Mouse (Mus musculus): ENCODE results near the gene B3gat1. TPM values are rescaled to one million over a fixed set of nuclear protein-coding genes. Genes with fewer than 3 reads are reported as not detected.

Gene B3gat1
- total RNA-seq (2018; cell fraction: chromatin; rRNA removed), result not detected
- not detected for total RNA-seq (2018; cell fraction: cytosol; rRNA removed)
- not detected for total RNA-seq (2018; cell fraction: nucleus; rRNA removed)
- not detected in 3 replicates for polyA plus RNA-seq (2018)

GRCm38 (mm10) chr9:26733206-26733891 lies at the start of gene B3gat1:
Gene B3gat1, plus strand, starts transcription at chr9:26733728.
- H3K36me3 ChIP-seq (ENCODE audit: inconsistent target), result no peaks in the 10 kb centered on the region
- no peak within 1 kb of the TSS for H3K27ac ChIP-seq
- H3K79me2 ChIP-seq (ENCODE audit: inconsistent target), result no peaks in the 10 kb centered on the region
- WGBS (ENCODE audit: missing documents), result 4% methylated on average over 63 of the region's 65 CpGs
- H3K4me3 ChIP-seq (ENCODE audit: inconsistent target), result no peak within 1 kb of the TSS

- Histone ChIP-seq H3K36me3 (ENCODE audit: inconsistent target) (no peaks in the 10 kb centered on the region), H3K4me3 (ENCODE audit: inconsistent target) (no peak overlapping the region), H3K27ac (no peak overlapping the region), H3K79me2 (ENCODE audit: inconsistent target) (no peaks in the 10 kb centered on the region)
- WGBS (ENCODE audit: missing documents), result 53% methylated on average over 1 of the region's 1 CpGs
These were observed 44.4 kb upstream of the B3gat1 start for GRCm38 (mm10) chr9:26689171-26689570.

- H3K4me3 ChIP-seq (ENCODE audit: inconsistent target), result no peak overlapping the region
- WGBS (ENCODE audit: missing documents), result 69% methylated on average over 7 of the region's 7 CpGs
- no peaks in the 10 kb centered on the region for H3K36me3 ChIP-seq (ENCODE audit: inconsistent target)
- no peak overlapping the region for H3K27ac ChIP-seq
- H3K79me2 ChIP-seq (ENCODE audit: inconsistent target), result no peaks in the 10 kb centered on the region
These were observed 43.4 kb upstream of the B3gat1 start for GRCm38 (mm10) chr9:26689956-26690698.

GRCm38 (mm10) chr9:26692641-26693040 lies 40.9 kb upstream of the B3gat1 start:
- WGBS (ENCODE audit: missing documents), result 91% methylated on average over 4 of the region's 4 CpGs

GRCm38 (mm10) chr9:26694656-26695055 lies 38.9 kb upstream of the B3gat1 start:
- WGBS (ENCODE audit: missing documents), result 77% methylated on average over 3 of the region's 3 CpGs
- H3K27ac ChIP-seq, result no peak overlapping the region
- no peaks in the 10 kb centered on the region for H3K79me2 ChIP-seq (ENCODE audit: inconsistent target)
- H3K4me3 ChIP-seq (ENCODE audit: inconsistent target), result no peak overlapping the region
- no peaks in the 10 kb centered on the region for H3K36me3 ChIP-seq (ENCODE audit: inconsistent target)

More at GRCm38 (mm10) chr9:26692641-26693040, 40.9 kb upstream of the B3gat1 start:
- no peak overlapping the region for H3K27ac ChIP-seq
- H3K36me3 ChIP-seq (ENCODE audit: inconsistent target), result no peaks in the 10 kb centered on the region
- no peaks in the 10 kb centered on the region for H3K79me2 ChIP-seq (ENCODE audit: inconsistent target)
- H3K4me3 ChIP-seq (ENCODE audit: inconsistent target), result no peak overlapping the region

GRCm38 (mm10) chr9:26695178-26695577 lies 38.4 kb upstream of the B3gat1 start:
- Histone ChIP-seq H3K36me3 (ENCODE audit: inconsistent target) (no peaks in the 10 kb centered on the region), H3K4me3 (ENCODE audit: inconsistent target) (no peak overlapping the region), H3K79me2 (ENCODE audit: inconsistent target) (no peaks in the 10 kb centered on the region), H3K27ac (no peak overlapping the region)
- 85% methylated on average over 5 of the region's 5 CpGs for WGBS (ENCODE audit: missing documents)

GRCm38 (mm10) chr9:26698286-26698685 lies 35.2 kb upstream of the B3gat1 start:
- WGBS (ENCODE audit: missing documents), result 90% methylated on average over 2 of the region's 2 CpGs
- no peaks in the 10 kb centered on the region for H3K79me2 ChIP-seq (ENCODE audit: inconsistent target)
- no peak overlapping the region for H3K4me3 ChIP-seq (ENCODE audit: inconsistent target)
- H3K27ac ChIP-seq, result no peak overlapping the region
- H3K36me3 ChIP-seq (ENCODE audit: inconsistent target), result no peaks in the 10 kb centered on the region

- H3K4me3 ChIP-seq (ENCODE audit: inconsistent target), result no peak overlapping the region
- no peak overlapping the region for H3K27ac ChIP-seq
- H3K79me2 ChIP-seq (ENCODE audit: inconsistent target), result no peaks in the 10 kb centered on the region
- WGBS (ENCODE audit: missing documents), result 64% methylated on average over 2 of the region's 2 CpGs
- no peaks in the 10 kb centered on the region for H3K36me3 ChIP-seq (ENCODE audit: inconsistent target)
These were observed 33.2 kb upstream of the B3gat1 start for GRCm38 (mm10) chr9:26700329-26700728.

- Histone ChIP-seq H3K79me2 (ENCODE audit: inconsistent target) (no peaks in the 10 kb centered on the region), H3K4me3 (ENCODE audit: inconsistent target) (no peak overlapping the region)
- WGBS (ENCODE audit: missing documents), result 74% methylated on average over 3 of the region's 3 CpGs
These were observed 15.1 kb upstream of the B3gat1 start for GRCm38 (mm10) chr9:26718388-26718787.

GRCm38 (mm10) chr9:26721771-26722170 lies 11.8 kb upstream of the B3gat1 start:
- Histone ChIP-seq H3K4me3 (ENCODE audit: inconsistent target) (no peak overlapping the region), H3K27ac (no peak overlapping the region), H3K36me3 (ENCODE audit: inconsistent target) (no peaks in the 10 kb centered on the region), H3K79me2 (ENCODE audit: inconsistent target) (no peaks in the 10 kb centered on the region)
- WGBS (ENCODE audit: missing documents), result 74% methylated on average over 7 of the region's 7 CpGs

More at GRCm38 (mm10) chr9:26718388-26718787, 15.1 kb upstream of the B3gat1 start:
- no peaks in the 10 kb centered on the region for H3K36me3 ChIP-seq (ENCODE audit: inconsistent target)
- no peak overlapping the region for H3K27ac ChIP-seq

GRCm38 (mm10) chr9:26725709-26726108 lies 7.8 kb upstream of the B3gat1 start:
- H3K4me3 ChIP-seq (ENCODE audit: inconsistent target), result no peak overlapping the region

GRCm38 (mm10) chr9:26727445-26727844 lies 6.1 kb upstream of the B3gat1 start:
- 61% methylated on average over 2 of the region's 2 CpGs for WGBS (ENCODE audit: missing documents)
- Histone ChIP-seq H3K4me3 (ENCODE audit: inconsistent target) (no peak overlapping the region), H3K36me3 (ENCODE audit: inconsistent target) (no peaks in the 10 kb centered on the region), H3K27ac (no peak overlapping the region), H3K79me2 (ENCODE audit: inconsistent target) (no peaks in the 10 kb centered on the region)

More at GRCm38 (mm10) chr9:26725709-26726108, 7.8 kb upstream of the B3gat1 start:
- Histone ChIP-seq H3K36me3 (ENCODE audit: inconsistent target) (no peaks in the 10 kb centered on the region), H3K79me2 (ENCODE audit: inconsistent target) (no peaks in the 10 kb centered on the region), H3K27ac (no peak overlapping the region)
- 98% methylated on average over 3 of the region's 3 CpGs for WGBS (ENCODE audit: missing documents)

GRCm38 (mm10) chr9:26728556-26728955 lies 5.0 kb upstream of the B3gat1 start:
- H3K4me3 ChIP-seq (ENCODE audit: inconsistent target), result no peak overlapping the region
- H3K79me2 ChIP-seq (ENCODE audit: inconsistent target), result no peaks in the 10 kb centered on the region
- WGBS (ENCODE audit: missing documents), result 72% methylated on average over 2 of the region's 2 CpGs
- H3K27ac ChIP-seq, result no peak overlapping the region
- H3K36me3 ChIP-seq (ENCODE audit: inconsistent target), result no peaks in the 10 kb centered on the region

- H3K4me3 ChIP-seq (ENCODE audit: inconsistent target), result no peak overlapping the region
These were observed 458 bp downstream of the B3gat1 start for GRCm38 (mm10) chr9:26733986-26734385.

GRCm38 (mm10) chr9:26737116-26737515 lies 3.6 kb downstream of the B3gat1 start:
- no peak overlapping the region for H3K27ac ChIP-seq
- H3K4me3 ChIP-seq (ENCODE audit: inconsistent target), result no peak overlapping the region
- WGBS (ENCODE audit: missing documents), result 84% methylated on average over 5 of the region's 5 CpGs
- H3K79me2 ChIP-seq (ENCODE audit: inconsistent target), result no peaks in the 10 kb centered on the region
- no peaks in the 10 kb centered on the region for H3K36me3 ChIP-seq (ENCODE audit: inconsistent target)

More at GRCm38 (mm10) chr9:26733986-26734385, 458 bp downstream of the B3gat1 start:
- 5% methylated on average over 30 of the region's 37 CpGs for WGBS (ENCODE audit: missing documents)
- Histone ChIP-seq H3K27ac (no peak overlapping the region), H3K36me3 (ENCODE audit: inconsistent target) (no peaks in the 10 kb centered on the region), H3K79me2 (ENCODE audit: inconsistent target) (no peaks in the 10 kb centered on the region)

Measured in macrophage (primary cell).